Mouse (Mus musculus) urinary bladder, postnatal 10 days (tissue): Measurements from ENCODE around the gene Gm21915.

ENCODE experiments used
- DNase-seq: peaks from one replicate; pipeline ENCODE4 v3.0.0; 2022; ENCODE audit warnings: low spot score

Gene Gm21915

GRCm38 (mm10) chr9:40666190-40666803, 4.1 kb upstream of the Gm21915 start:
- DNase-seq = no peak

GRCm38 (mm10) chr9:40671323-40671930, 1.0 kb downstream of the Gm21915 start:
- DNase-seq = no peak

- DNase-seq = no peak
Observed at GRCm38 (mm10) chr9:40675203-40675958, 5.0 kb downstream of the Gm21915 start.

GRCm38 (mm10) chr9:40678653-40679052, 8.2 kb downstream of the Gm21915 start:
- DNase-seq = no peak

GRCm38 (mm10) chr9:40685801-40686420, 15.5 kb downstream of the Gm21915 start, which contains the start of gene Clmp:
TSS of gene Clmp (plus strand) at chr9:40685962.
- no peak for DNase-seq

- DNase-seq = no peak
Observed at GRCm38 (mm10) chr9:40686421-40686899, 16.0 kb downstream of the Gm21915 start.

- DNase-seq = no peak
Observed at GRCm38 (mm10) chr9:40687053-40687452, 16.6 kb downstream of the Gm21915 start.

GRCm38 (mm10) chr9:40687553-40687952, 17.1 kb downstream of the Gm21915 start:
- DNase-seq = no peak

- no peak for DNase-seq
Observed at GRCm38 (mm10) chr9:40690511-40690910, 20.1 kb downstream of the Gm21915 start.

GRCm38 (mm10) chr9:40693026-40693425, 22.6 kb downstream of the Gm21915 start:
- DNase-seq = no peak

GRCm38 (mm10) chr9:40693768-40694167, 23.4 kb downstream of the Gm21915 start:
- DNase-seq = no peak

GRCm38 (mm10) chr9:40694284-40694683, 23.9 kb downstream of the Gm21915 start:
- no peak for DNase-seq

GRCm38 (mm10) chr9:40696086-40696485, 25.7 kb downstream of the Gm21915 start:
- no peak for DNase-seq

- DNase-seq = no peak
Observed at GRCm38 (mm10) chr9:40699194-40699593, 28.8 kb downstream of the Gm21915 start.

- DNase-seq = no peak
Observed at GRCm38 (mm10) chr9:40700253-40700652, 29.8 kb downstream of the Gm21915 start.

GRCm38 (mm10) chr9:40704364-40705276, 34.2 kb downstream of the Gm21915 start:
- DNase-seq = no peak

- DNase-seq = no peak
Observed at GRCm38 (mm10) chr9:40708448-40709140, 38.2 kb downstream of the Gm21915 start.

GRCm38 (mm10) chr9:40709141-40709537, 38.7 kb downstream of the Gm21915 start:
- DNase-seq = no peak

- no peak for DNase-seq
Observed at GRCm38 (mm10) chr9:40709587-40709986, 39.2 kb downstream of the Gm21915 start.

- no peak for DNase-seq
Observed at GRCm38 (mm10) chr9:40709991-40710390, 39.6 kb downstream of the Gm21915 start.

- no peak for DNase-seq
Observed at GRCm38 (mm10) chr9:40711654-40712053, 41.2 kb downstream of the Gm21915 start.
